Mouse (Mus musculus) heart, adult 11 months (tissue): ENCODE results near the gene Trpv6.
A peak's percentile ranks its signal among the peaks of the same experiment; 100 is the strongest.

Experiments
- DNase-seq: peaks from one replicate; pipeline ENCODE4 v3.0.0; 2022

Trpv6 gene

GRCm38 (mm10) chr6:41621241-41621990 lies 14.8 kb downstream of the Trpv6 start:
- DNase-seq: no peak

DNA sequence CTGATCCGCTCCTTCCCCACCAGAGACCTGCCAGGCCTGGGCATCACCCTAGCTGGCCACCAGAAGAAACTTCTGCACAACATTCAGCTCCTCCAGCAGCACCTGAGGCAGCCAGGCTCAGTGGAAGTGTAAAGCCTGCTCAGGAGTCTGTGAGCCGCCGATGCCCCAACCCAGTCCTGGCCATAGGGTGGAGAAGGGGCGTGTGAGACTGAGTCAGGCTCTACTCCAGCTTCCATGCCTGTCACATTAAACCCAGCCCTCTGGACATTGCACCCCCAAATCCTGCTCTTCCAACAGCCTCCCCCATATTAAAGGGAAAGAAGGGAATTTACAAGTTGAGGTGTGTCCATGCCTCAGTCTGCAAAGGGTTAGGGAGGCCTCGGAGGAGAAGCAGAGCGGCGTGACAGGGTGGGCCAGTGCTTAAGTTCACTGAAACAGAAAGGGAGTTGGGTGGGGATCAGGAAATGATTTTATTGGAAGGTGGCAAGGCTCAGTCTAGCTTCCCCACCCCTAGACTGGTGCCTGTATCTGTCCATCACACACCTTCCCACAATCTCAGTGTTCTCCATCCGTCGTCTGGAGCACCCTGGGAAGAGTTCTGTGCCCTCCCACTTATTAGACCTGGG lies 15.9 kb downstream of the Trpv6 start:
- peak; percentile 76 for DNase-seq

- no peak for DNase-seq
Observed at GRCm38 (mm10) chr6:41607637-41608036, 28.6 kb downstream of the Trpv6 start.

DNA sequence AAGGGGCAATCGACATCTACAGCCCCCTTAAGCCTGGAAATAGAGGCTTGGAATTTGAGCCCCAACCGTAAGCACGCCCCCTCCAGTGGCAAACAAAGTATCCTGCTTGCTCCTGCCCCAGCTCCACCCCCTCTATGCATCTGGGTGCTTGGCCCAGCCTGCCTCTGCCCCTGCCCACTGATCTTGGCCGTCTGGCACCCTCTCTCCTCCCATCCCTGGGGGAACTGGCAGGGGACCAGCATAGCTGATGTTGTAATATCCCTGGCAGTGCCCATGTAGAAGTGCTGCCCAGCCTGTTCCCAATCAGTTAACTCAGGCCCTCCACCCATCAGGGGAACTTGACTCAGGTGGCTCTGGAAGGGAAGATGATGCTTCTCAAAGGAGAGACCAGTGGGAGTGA lies 30.0 kb downstream of the Trpv6 start:
- peak; percentile 92 for DNase-seq

DNA sequence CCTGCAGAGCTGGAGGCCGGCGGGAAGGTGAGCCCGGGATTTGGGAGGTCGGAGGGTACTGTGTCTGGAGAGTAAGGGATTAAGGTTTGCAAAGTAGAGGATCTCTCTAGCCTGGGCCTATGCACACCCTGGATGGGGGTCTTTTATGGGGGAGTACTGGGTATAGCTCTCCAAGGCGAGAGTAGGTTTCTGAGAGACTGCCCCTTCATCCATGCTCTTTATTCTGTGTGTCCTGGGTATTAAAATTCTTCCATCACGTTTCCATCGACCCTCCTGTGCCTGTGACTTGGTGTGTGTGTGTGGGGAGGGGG lies 30.5 kb downstream of the Trpv6 start:
- no peak for DNase-seq

GRCm38 (mm10) chr6:41605061-41605793 lies 31.0 kb downstream of the Trpv6 start, which contains the start of gene Ephb6:
Gene Ephb6, plus strand, starts transcription at chr6:41605482.
- DNase-seq: peak; percentile 97

- no peak for DNase-seq
Observed at GRCm38 (mm10) chr6:41604401-41605050, 31.7 kb downstream of the Trpv6 start.

DNA sequence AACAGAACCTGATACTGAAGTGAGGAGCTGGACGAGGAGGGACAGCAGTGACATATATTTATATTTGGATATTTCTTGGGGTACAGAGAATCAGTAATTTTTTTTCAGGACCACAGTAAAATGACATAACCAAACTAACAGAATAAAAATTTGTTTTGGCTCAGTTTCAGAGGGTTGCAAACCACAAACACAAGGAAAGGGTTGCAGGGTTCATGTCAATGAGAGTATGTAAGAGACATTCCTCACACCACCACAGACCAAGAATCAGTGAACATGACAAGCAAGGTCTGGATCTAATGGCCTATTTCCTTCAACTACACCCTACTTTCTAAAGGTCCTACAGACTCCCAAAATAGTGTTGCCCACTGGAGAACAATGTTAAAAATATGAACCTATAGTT lies 54.0 kb downstream of the Trpv6 start:
- no peak for DNase-seq

GRCm38 (mm10) chr6:41581295-41581694 lies 54.9 kb downstream of the Trpv6 start:
- DNase-seq: no peak

DNA sequence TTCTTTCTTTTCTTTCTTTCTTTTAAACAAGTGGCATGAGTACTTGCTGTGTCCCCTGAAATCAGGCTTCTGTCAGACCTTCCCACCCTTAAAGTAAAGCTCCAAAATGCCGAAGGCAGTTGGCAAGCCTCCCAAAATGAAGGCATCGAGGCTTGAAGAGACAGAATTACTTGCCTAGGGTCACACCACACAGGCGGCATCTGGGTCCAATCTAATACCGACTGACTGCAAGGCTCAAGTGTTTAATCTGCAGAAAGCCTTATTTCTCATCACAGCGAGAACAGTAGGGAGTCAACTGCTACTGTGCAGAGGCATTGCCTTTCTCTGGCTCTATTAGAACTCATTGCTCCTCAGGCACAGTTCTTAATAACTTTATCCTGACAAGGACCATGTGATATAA lies 58.9 kb downstream of the Trpv6 start:
- DNase-seq: no peak

DNA sequence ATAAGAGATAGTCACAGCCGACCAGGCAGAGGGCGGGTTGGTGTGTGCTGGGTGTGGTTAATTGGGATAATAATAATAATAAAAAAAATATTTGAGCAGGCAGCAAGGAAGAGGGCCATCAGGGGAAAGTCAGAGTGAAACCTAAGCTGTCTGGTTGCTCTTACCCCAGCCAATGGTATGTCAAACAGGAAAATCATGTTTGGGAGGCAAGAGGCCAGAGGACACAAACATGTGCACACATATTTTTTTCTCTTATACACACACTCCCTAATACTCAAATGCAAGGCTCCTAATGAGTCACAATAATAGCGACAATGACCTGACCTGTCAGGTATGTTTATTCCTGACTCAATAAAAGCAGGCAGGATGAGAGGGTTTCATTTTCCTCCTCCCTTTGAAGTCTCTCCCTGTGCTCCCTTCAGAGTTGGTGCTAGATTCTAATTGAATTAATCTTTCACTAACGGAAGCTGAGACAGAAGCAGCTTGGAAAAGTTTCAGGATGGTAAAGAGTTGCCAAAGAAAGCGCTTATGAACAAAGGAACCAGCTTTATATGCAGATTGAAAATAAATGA lies 59.6 kb downstream of the Trpv6 start:
- no peak for DNase-seq
